Mouse (Mus musculus) liver, adult 2 months (tissue): Measurements from ENCODE around the gene Stat4. TPM values are rescaled to one million over a fixed set of nuclear protein-coding genes. Genes with fewer than 3 reads are reported as not detected.

Experiments
- DNase-seq: peaks from one replicate; pipeline ENCODE4 v3.0.0-alpha.2; 2011; ENCODE audit warnings: low read depth, low spot score; ENCODE audit errors: extremely low read depth
- H3K27ac ChIP-seq: fragments of 200-500 bp; replicated peaks from 2 replicates; pipeline ENCODE4 v1.5.1; 2012; ENCODE audit warnings: low read depth, mild to moderate bottlenecking, control low read depth, inconsistent platforms, low read length; ENCODE audit not compliant: insufficient read depth
- H3K27me3 ChIP-seq: fragments of 200-500 bp; 2 replicates; pipeline ENCODE4 v1.6.1; 2012; ENCODE audit warnings: mild to moderate bottlenecking, moderate library complexity, low read length, inconsistent platforms; ENCODE audit not compliant: control insufficient read depth, insufficient read depth
- H3K36me3 ChIP-seq: fragments of 200-500 bp; 2 replicates; pipeline ENCODE4 v1.6.1; 2012; ENCODE audit warnings: low read length, inconsistent platforms; ENCODE audit not compliant: control insufficient read depth, insufficient read depth
- H3K4me1 ChIP-seq: fragments of 200-500 bp; 2 replicates; pipeline ENCODE4 v1.6.1; 2011; ENCODE audit warnings: low read length; ENCODE audit not compliant: control insufficient read depth, insufficient read depth
- H3K4me3 ChIP-seq: fragments of 200-500 bp; 2 replicates; pipeline ENCODE4 v1.5.1; 2011; ENCODE audit warnings: low read depth, mild to moderate bottlenecking, control low read depth, low read length, moderate library complexity; ENCODE audit not compliant: insufficient read depth
- H3K79me2 ChIP-seq: fragments of 200-500 bp; 2 replicates; pipeline ENCODE4 v1.6.1; 2012; ENCODE audit warnings: inconsistent platforms, mild to moderate bottlenecking, low read length, moderate library complexity; ENCODE audit not compliant: control insufficient read depth, insufficient read depth
- H3K9ac ChIP-seq: fragments of 200-500 bp; 2 replicates; pipeline ENCODE4 v1.6.1; 2012; ENCODE audit warnings: low read depth, mild to moderate bottlenecking, control low read depth, inconsistent platforms, low read length
- CTCF ChIP-seq: fragments of 200-500 bp; IDR thresholded peaks from 2 replicates; pipeline ENCODE4 v1.5.1; 2011; ENCODE audit warnings: low read depth, low read length, control low read depth
- POLR2A ChIP-seq: fragments of 200-500 bp; IDR thresholded peaks from 2 replicates; pipeline ENCODE4 v1.6.1; 2011; ENCODE audit warnings: low read length, control low read depth; ENCODE audit not compliant: insufficient read depth; ENCODE audit errors: extremely low read depth
- WGBS: fragments of 180-500 bp; shearing (Covaris S2); methylation state at CpG from one replicate; pipeline ENCODE4 v1.1.7; 2018; 5-methylcytosine and 5-hydroxymethylcytosine counted together
- polyA plus RNA-seq: library from polyadenylated mRNA; depleted of rRNA; stranded (reverse); fragments of >200 nt; gene quantifications from 2 replicates; pipeline ENCODE4 v1.2.3, GENCODE M21; 2012
- total RNA-seq: library from RNA; depleted of rRNA; stranded (reverse); fragments of >200 nt; gene quantifications from 2 replicates; pipeline ENCODE4 v1.2.3, GENCODE M21; 2014

The Stat4 gene
- total and polyA plus RNA-seq, 2 experiments, result 0.02 to 0.46 TPM

GRCm38 (mm10) chr1:52118860-52119591, 132.1 kb downstream of the Stat4 start, which contains the start of gene Stat1:
Gene Stat1 (plus strand): TSS chr1:52119440.
- H3K9ac ChIP-seq, result peak within 1 kb of the TSS; percentile 85
- peak; percentile 77 for DNase-seq
- 3% methylated on average over 37 of the region's 37 CpGs for WGBS
- TF ChIP-seq CTCF (peak; percentile 38), POLR2A (0 out of 2 replicates have a peak, but pooled peaks have one; percentile 55)
- peak within 1 kb of the TSS; percentile 94 for H3K4me3 ChIP-seq
- peaks cover 19% of the 10 kb centered on the region for H3K36me3 ChIP-seq
- H3K27me3 ChIP-seq, result no peaks in the 10 kb centered on the region
- H3K79me2 ChIP-seq, result peaks cover 2% of the 10 kb centered on the region; the same call in 1 of the 2 replicates
- H3K4me1 ChIP-seq, result peaks cover 12% of the 10 kb centered on the region
- peak within 1 kb of the TSS; percentile 89 for H3K27ac ChIP-seq

GRCm38 (mm10) chr1:52119691-52120090, 132.7 kb downstream of the Stat4 start:
- no peaks in the 10 kb centered on the region for H3K27me3 ChIP-seq
- H3K27ac ChIP-seq, result peak overlapping the region; percentile 89
- H3K36me3 ChIP-seq, result peaks cover 24% of the 10 kb centered on the region
- peak overlapping the region; percentile 85 for H3K9ac ChIP-seq
- peak; percentile 68 for DNase-seq
- TF ChIP-seq CTCF, result no peak
- no peak for TF ChIP-seq POLR2A
- peak overlapping the region; percentile 94 for H3K4me3 ChIP-seq
- peaks cover 2% of the 10 kb centered on the region; the same call in 1 of the 2 replicates for H3K79me2 ChIP-seq
- peaks cover 12% of the 10 kb centered on the region for H3K4me1 ChIP-seq
- under 1% methylated on average over 20 of the region's 20 CpGs for WGBS

- WGBS, result 20% methylated on average over 10 of the region's 10 CpGs
- H3K27me3 ChIP-seq, result no peaks in the 10 kb centered on the region
- peaks cover 28% of the 10 kb centered on the region for H3K36me3 ChIP-seq
- peak overlapping the region; percentile 94 for H3K4me3 ChIP-seq
- H3K9ac ChIP-seq, result peak overlapping the region; percentile 57; the same call in 1 of the 2 replicates
- TF ChIP-seq POLR2A (no peak), CTCF (no peak)
- H3K79me2 ChIP-seq, result peaks cover 2% of the 10 kb centered on the region; the same call in 1 of the 2 replicates
- H3K4me1 ChIP-seq, result peaks cover 12% of the 10 kb centered on the region
- no peak overlapping the region for H3K27ac ChIP-seq
- DNase-seq, result no peak
Observed at GRCm38 (mm10) chr1:52120191-52120590, 133.2 kb downstream of the Stat4 start.

- Histone ChIP-seq H3K36me3 (peaks cover 31% of the 10 kb centered on the region), H3K79me2 (peaks cover 2% of the 10 kb centered on the region; the same call in 1 of the 2 replicates), H3K4me3 (no peak overlapping the region), H3K27me3 (no peaks in the 10 kb centered on the region), H3K27ac (no peak overlapping the region), H3K9ac (no peak overlapping the region; the same call in 1 of the 2 replicates), H3K4me1 (peaks cover 12% of the 10 kb centered on the region)
- DNase-seq, result no peak
- TF ChIP-seq POLR2A (no peak), CTCF (no peak)
- WGBS, result 71% methylated on average over 3 of the region's 3 CpGs
Observed at GRCm38 (mm10) chr1:52121052-52121451, 134.1 kb downstream of the Stat4 start.

GRCm38 (mm10) chr1:52124818-52125217, 137.9 kb downstream of the Stat4 start:
- WGBS, result 62% methylated on average over 3 of the region's 3 CpGs
- Histone ChIP-seq H3K27ac (no peak overlapping the region), H3K9ac (no peak overlapping the region), H3K27me3 (no peaks in the 10 kb centered on the region), H3K79me2 (peaks cover 2% of the 10 kb centered on the region; the same call in 1 of the 2 replicates), H3K4me3 (no peak overlapping the region), H3K36me3 (peaks cover 57% of the 10 kb centered on the region), H3K4me1 (peaks cover 5% of the 10 kb centered on the region)
- DNase-seq, result no peak
- TF ChIP-seq POLR2A, result no peak
- no peak for TF ChIP-seq CTCF

- TF ChIP-seq POLR2A (no peak), CTCF (no peak)
- Histone ChIP-seq H3K4me1 (no peaks in the 10 kb centered on the region), H3K9ac (no peak overlapping the region), H3K36me3 (peaks cover 72% of the 10 kb centered on the region), H3K27me3 (no peaks in the 10 kb centered on the region), H3K27ac (no peak overlapping the region), H3K79me2 (peaks cover 2% of the 10 kb centered on the region; the same call in 1 of the 2 replicates), H3K4me3 (no peak overlapping the region)
- no peak for DNase-seq
- WGBS, result 90% methylated on average over 6 of the region's 6 CpGs
Observed at GRCm38 (mm10) chr1:52127350-52127749, 140.4 kb downstream of the Stat4 start.
